Mouse (Mus musculus) lung, embryonic 16.5 days (tissue): Measurements from ENCODE around the gene Pitpnm1. TPM values are rescaled to one million over a fixed set of nuclear protein-coding genes. Genes with fewer than 3 reads are reported as not detected.
"Not testable (repeated sequence)": the region's sequence is repeated elsewhere in the genome, so short reads cannot be mapped to it uniquely, and the experiment has no call there.

Experiments
- ATAC-seq: fragments of 200-750 bp; cut with Nextera tagmentation; 2 replicates; pipeline ENCODE4 v1.8.0; 2017; ENCODE audit warnings: low read depth, mild to moderate bottlenecking, moderate library complexity
- H3K27ac ChIP-seq: fragments of 300-500 bp; sonication (generic); 2 replicates; pipeline ENCODE4 v1.5.1; 2014; ENCODE audit warnings: mild to moderate bottlenecking, control low read depth, low read length
- H3K27me3 ChIP-seq: fragments of 300-500 bp; sonication (generic); 2 replicates; pipeline ENCODE4 v1.6.1; 2014; ENCODE audit warnings: low read depth, low read length, mixed read lengths; ENCODE audit not compliant: control insufficient read depth, insufficient read depth
- H3K36me3 ChIP-seq: fragments of 300-500 bp; sonication (generic); 2 replicates; pipeline ENCODE4 v1.6.1; 2014; ENCODE audit warnings: low read length; ENCODE audit not compliant: control insufficient read depth, insufficient read depth
- H3K4me1 ChIP-seq: fragments of 300-500 bp; sonication (generic); replicated peaks from 2 replicates; pipeline ENCODE4 v1.6.1; 2014; ENCODE audit warnings: low read length, mixed read lengths; ENCODE audit not compliant: control insufficient read depth, insufficient read depth
- H3K4me2 ChIP-seq: fragments of 300-500 bp; sonication (generic); 2 replicates; pipeline ENCODE4 v1.6.1; 2014; ENCODE audit warnings: low read depth, low read length, control low read depth
- H3K4me3 ChIP-seq: fragments of 300-500 bp; sonication (generic); 2 replicates; pipeline ENCODE4 v1.5.1; 2014; ENCODE audit warnings: mild to moderate bottlenecking, low read length, control low read depth
- H3K9ac ChIP-seq: fragments of 300-500 bp; sonication (generic); 2 replicates; pipeline ENCODE4 v1.6.1; 2014; ENCODE audit warnings: low read length, control low read depth
- H3K9me3 ChIP-seq: fragments of 300-500 bp; sonication (generic); 2 replicates; pipeline ENCODE4 v1.6.1; 2016; ENCODE audit warnings: low read length; ENCODE audit not compliant: control insufficient read depth
- WGBS: fragments of 180-500 bp; shearing (Covaris S2); extraction: QIAGEN DNeasy Blood & Tissue Kit; methylation state at CpG from one replicate; pipeline ENCODE4 v1.1.7; 2014; 5-methylcytosine and 5-hydroxymethylcytosine counted together
- polyA plus RNA-seq: library from polyadenylated mRNA; unstranded; fragments of >200 nt; fragmentation: Nextera tagmentation; extraction: Ambion mirVana; gene quantifications from 2 replicates; pipeline ENCODE4 v1.2.1, GENCODE M21; 2015

Pitpnm1 gene
- polyA plus RNA-seq, 1 experiment from 2014 or later, result 12.6 TPM

- not testable (repeated sequence) for H3K4me3 ChIP-seq, H3K9me3 ChIP-seq, H3K27ac ChIP-seq, ATAC-seq, H3K4me1 ChIP-seq, H3K36me3 ChIP-seq, H3K27me3 ChIP-seq, H3K9ac ChIP-seq, H3K4me2 ChIP-seq
- 70% methylated on average over 6 of the region's 6 CpGs for WGBS
Measured at GRCm38 (mm10) chr19:4135229-4135962, 35.6 kb downstream of the Pitpnm1 start.

DNA sequence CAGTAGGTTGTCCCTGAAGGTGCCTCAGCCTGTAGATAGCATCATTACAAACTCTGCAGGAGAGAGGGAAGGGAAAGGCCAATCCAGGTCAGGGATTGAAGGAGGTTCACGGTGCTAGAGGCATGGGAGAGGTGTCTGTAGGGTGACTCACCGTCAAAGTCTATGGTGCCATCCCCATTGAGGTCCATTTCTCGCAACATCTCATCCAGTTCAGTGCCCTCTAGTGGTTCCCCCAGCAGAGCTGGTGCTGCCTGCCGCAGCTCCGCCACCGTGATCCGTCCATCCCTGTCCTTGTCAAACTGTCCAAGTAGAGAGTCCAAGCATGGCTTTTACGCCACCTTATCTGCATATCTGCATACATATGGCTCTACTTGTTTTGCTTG is 36.2 kb downstream of the Pitpnm1 start:
- H3K36me3 ChIP-seq, H3K4me1 ChIP-seq, H3K9me3 ChIP-seq, H3K4me2 ChIP-seq, ATAC-seq, H3K4me3 ChIP-seq, H3K27ac ChIP-seq, H3K9ac ChIP-seq, H3K27me3 ChIP-seq: not testable (repeated sequence)
- 16% methylated on average over 8 of the region's 8 CpGs for WGBS

DNA sequence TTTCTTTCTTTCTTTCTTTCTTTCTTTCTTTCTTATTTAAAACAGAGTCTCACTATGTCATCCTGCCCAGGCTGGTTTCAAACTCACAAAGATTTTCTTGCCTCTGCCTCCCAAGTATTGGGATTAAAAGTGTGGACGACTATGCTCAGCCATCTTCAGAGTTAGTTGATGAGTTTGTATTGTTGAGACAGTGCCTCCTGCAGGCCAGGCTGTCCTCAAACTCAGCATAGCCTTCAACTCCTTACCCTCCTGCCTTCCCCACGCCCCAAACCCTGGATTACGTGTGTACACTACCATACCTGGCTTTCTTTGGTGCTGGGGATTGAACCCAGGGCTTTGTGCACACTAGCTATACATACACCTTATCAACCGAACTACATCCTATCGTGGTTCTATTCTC is 36.7 kb downstream of the Pitpnm1 start:
- no peaks in the 10 kb centered on the region for H3K9me3 ChIP-seq
- WGBS, result 61% methylated on average over 5 of the region's 5 CpGs

DNA sequence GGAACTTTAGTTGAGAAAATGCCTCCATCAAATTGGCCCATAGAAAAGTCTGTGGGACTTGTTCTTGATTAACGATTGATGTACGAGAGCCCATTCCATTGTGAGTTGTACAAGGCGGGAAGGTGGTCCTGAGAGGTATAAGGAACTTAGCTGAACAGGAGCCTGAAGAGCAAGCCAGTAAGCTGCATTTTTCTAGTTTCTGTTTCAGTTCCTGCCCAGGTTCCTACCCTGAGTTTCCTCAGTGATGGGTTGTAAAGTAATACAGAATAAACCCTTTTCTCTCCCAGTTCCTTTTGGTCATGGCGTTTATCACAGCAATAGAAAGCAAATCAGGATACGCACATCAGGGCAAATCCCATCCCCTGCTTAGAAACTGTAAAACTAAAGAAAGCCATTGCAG is 38.1 kb downstream of the Pitpnm1 start:
- H3K9ac ChIP-seq, result no peak overlapping the region
- 0 out of 2 replicates have a peak, but pooled peaks cover 4% of the 10 kb centered on the region for H3K4me1 ChIP-seq
- no peak for ATAC-seq
- no peak overlapping the region for H3K4me2 ChIP-seq
- 80% methylated on average over 5 of the region's 5 CpGs for WGBS
- H3K36me3 ChIP-seq, result 0 out of 2 replicates have a peak, but pooled peaks cover 3% of the 10 kb centered on the region
- no peaks in the 10 kb centered on the region for H3K9me3 ChIP-seq
- H3K27ac ChIP-seq, result no peak overlapping the region
- no peak overlapping the region for H3K4me3 ChIP-seq
- H3K27me3 ChIP-seq, result no peaks in the 10 kb centered on the region

More for the DNA sequence above, 36.7 kb downstream of the Pitpnm1 start:
- no peaks in the 10 kb centered on the region for H3K27me3 ChIP-seq
- H3K4me1 ChIP-seq, result 0 out of 2 replicates have a peak, but pooled peaks cover 4% of the 10 kb centered on the region
- no peak for ATAC-seq
- no peak overlapping the region for H3K4me3 ChIP-seq
- H3K9ac ChIP-seq, result no peak overlapping the region
- no peak overlapping the region for H3K4me2 ChIP-seq
- no peak overlapping the region for H3K27ac ChIP-seq
- 0 out of 2 replicates have a peak, but pooled peaks cover 6% of the 10 kb centered on the region for H3K36me3 ChIP-seq

DNA sequence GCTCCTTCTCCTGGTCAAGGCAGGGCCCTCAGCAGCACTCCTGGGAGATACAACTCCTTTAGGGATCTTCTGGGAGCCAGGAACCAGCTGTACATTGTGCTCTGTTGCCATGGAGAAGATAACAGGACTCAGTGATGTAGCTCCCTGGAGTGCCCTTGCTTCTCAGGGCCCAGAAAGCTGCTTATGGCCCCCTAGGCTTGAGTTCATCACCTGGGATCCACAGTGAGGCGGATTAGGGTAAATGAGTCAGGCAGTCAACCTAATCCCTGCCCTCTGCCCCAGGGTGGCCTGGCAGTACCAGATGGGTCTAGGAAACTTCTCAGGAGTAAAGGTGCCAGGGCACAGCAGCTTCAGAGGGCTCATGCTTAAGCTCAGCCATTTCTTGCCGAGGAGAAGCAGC is 39.6 kb downstream of the Pitpnm1 start, which contains the start of gene Gpr152:
TSS of gene Gpr152 (plus strand) at position 342 of the 400 bp plus-strand sequence.
- H3K4me3 ChIP-seq, result no peak within 1 kb of the TSS
- no peaks in the 10 kb centered on the region for H3K9me3 ChIP-seq
- WGBS, result 73% methylated on average over 2 of the region's 2 CpGs
- no peak within 1 kb of the TSS for H3K9ac ChIP-seq
- no peak for ATAC-seq
- H3K4me2 ChIP-seq, result no peak within 1 kb of the TSS
- no peak within 1 kb of the TSS for H3K27ac ChIP-seq
- H3K4me1 ChIP-seq, result 0 out of 2 replicates have a peak, but pooled peaks cover 4% of the 10 kb centered on the region
- H3K27me3 ChIP-seq, result no peaks in the 10 kb centered on the region
- no peaks in the 10 kb centered on the region for H3K36me3 ChIP-seq

DNA sequence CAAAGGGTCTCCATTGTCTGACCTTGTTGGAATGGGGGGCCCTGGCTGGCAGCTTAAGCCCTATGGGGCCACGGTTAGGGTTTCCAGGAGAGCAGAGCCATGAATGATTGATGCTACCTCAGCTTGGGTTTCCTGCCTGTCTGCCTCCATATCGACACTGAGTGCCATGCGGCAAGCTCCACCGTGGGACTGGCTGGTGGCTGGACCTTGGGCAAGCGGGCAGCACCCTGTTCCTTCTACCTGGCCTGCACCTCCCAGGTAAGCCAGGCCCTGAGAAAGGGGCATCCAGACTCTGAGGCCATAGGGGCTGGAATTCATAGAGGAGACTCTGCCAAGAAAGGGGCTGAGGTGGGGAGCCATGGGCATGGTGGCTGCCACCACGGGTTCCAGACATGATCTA is 40.3 kb downstream of the Pitpnm1 start:
- Histone ChIP-seq H3K4me2 (no peak overlapping the region), H3K27me3 (no peaks in the 10 kb centered on the region), H3K27ac (no peak overlapping the region), H3K36me3 (no peaks in the 10 kb centered on the region), H3K4me3 (no peak overlapping the region), H3K9me3 (no peaks in the 10 kb centered on the region), H3K4me1 (0 out of 2 replicates have a peak, but pooled peaks cover 4% of the 10 kb centered on the region), H3K9ac (no peak overlapping the region)
- WGBS, result 79% methylated on average over 6 of the region's 6 CpGs
- ATAC-seq, result no peak

- Histone ChIP-seq H3K4me3 (no peak overlapping the region), H3K4me1 (peaks cover 4% of the 10 kb centered on the region; the same call in 1 of the 2 replicates), H3K27ac (no peak overlapping the region), H3K27me3 (no peaks in the 10 kb centered on the region), H3K9ac (no peak overlapping the region), H3K36me3 (no peaks in the 10 kb centered on the region), H3K9me3 (no peaks in the 10 kb centered on the region), H3K4me2 (no peak overlapping the region)
- ATAC-seq, result no peak
- WGBS, result 83% methylated on average over 18 of the region's 18 CpGs
Measured at GRCm38 (mm10) chr19:4142416-4143173, 42.8 kb downstream of the Pitpnm1 start.

GRCm38 (mm10) chr19:4143759-4144268 is 44.0 kb downstream of the Pitpnm1 start, which contains the start of gene Cabp4:
Gene Cabp4 (minus strand): TSS chr19:4144033.
- no peak within 1 kb of the TSS for H3K27ac ChIP-seq
- 77% methylated on average over 7 of the region's 7 CpGs for WGBS
- ATAC-seq, result no peak
- H3K36me3 ChIP-seq, result no peaks in the 10 kb centered on the region
- H3K9me3 ChIP-seq, result no peaks in the 10 kb centered on the region
- H3K4me3 ChIP-seq, result no peak within 1 kb of the TSS
- no peaks in the 10 kb centered on the region for H3K27me3 ChIP-seq
- peaks cover 8% of the 10 kb centered on the region for H3K4me1 ChIP-seq
- H3K9ac ChIP-seq, result no peak within 1 kb of the TSS
- H3K4me2 ChIP-seq, result no peak within 1 kb of the TSS
